Mouse (Mus musculus) olfactory bulb, adult 2 months (tissue): ENCODE measurements around the gene Lef1. TPM values are rescaled to one million over a fixed set of nuclear protein-coding genes. Genes with fewer than 3 reads are reported as not detected.

Experiments
- H3K27ac ChIP-seq: fragments of 200-500 bp; 2 replicates; pipeline ENCODE4 v1.5.1; 2012; ENCODE audit warnings: low read depth, low read length; ENCODE audit not compliant: insufficient read depth
- H3K4me1 ChIP-seq: fragments of 200-500 bp; 2 replicates; pipeline ENCODE4 v1.6.1; 2012; ENCODE audit warnings: low read length; ENCODE audit not compliant: control insufficient read depth, insufficient read depth
- H3K4me3 ChIP-seq: fragments of 200-500 bp; 2 replicates; pipeline ENCODE4 v1.5.1; 2012; ENCODE audit warnings: mild to moderate bottlenecking, low read depth, low read length, moderate library complexity; ENCODE audit not compliant: insufficient read depth
- CTCF ChIP-seq: fragments of 200-500 bp; IDR thresholded peaks from 2 replicates; pipeline ENCODE4 v1.5.1; 2012; ENCODE audit warnings: low read depth, mild to moderate bottlenecking, low read length, moderate library complexity; ENCODE audit not compliant: insufficient read depth
- POLR2A ChIP-seq: fragments of 200-500 bp; IDR thresholded peaks from 2 replicates; pipeline ENCODE4 v1.6.1; 2012; ENCODE audit warnings: mild to moderate bottlenecking, low read depth, low read length, moderate library complexity; ENCODE audit not compliant: insufficient read depth
- WGBS: fragments of 180-500 bp; shearing (Covaris S2); methylation state at CpG from one replicate; pipeline ENCODE4 v1.1.7; 2018; 5-methylcytosine and 5-hydroxymethylcytosine counted together
- polyA plus RNA-seq: library from polyadenylated mRNA; stranded (reverse); fragments of >200 nt; gene quantifications from 2 replicates; pipeline ENCODE4 v1.2.4, GENCODE M21; 2012; ENCODE audit warnings: low replicate concordance; ENCODE audit not compliant: missing spikeins, insufficient read depth, insufficient read length

The Lef1 gene
- 238 TPM in 1 of 2 replicates, not detected in the other for polyA plus RNA-seq

DNA sequence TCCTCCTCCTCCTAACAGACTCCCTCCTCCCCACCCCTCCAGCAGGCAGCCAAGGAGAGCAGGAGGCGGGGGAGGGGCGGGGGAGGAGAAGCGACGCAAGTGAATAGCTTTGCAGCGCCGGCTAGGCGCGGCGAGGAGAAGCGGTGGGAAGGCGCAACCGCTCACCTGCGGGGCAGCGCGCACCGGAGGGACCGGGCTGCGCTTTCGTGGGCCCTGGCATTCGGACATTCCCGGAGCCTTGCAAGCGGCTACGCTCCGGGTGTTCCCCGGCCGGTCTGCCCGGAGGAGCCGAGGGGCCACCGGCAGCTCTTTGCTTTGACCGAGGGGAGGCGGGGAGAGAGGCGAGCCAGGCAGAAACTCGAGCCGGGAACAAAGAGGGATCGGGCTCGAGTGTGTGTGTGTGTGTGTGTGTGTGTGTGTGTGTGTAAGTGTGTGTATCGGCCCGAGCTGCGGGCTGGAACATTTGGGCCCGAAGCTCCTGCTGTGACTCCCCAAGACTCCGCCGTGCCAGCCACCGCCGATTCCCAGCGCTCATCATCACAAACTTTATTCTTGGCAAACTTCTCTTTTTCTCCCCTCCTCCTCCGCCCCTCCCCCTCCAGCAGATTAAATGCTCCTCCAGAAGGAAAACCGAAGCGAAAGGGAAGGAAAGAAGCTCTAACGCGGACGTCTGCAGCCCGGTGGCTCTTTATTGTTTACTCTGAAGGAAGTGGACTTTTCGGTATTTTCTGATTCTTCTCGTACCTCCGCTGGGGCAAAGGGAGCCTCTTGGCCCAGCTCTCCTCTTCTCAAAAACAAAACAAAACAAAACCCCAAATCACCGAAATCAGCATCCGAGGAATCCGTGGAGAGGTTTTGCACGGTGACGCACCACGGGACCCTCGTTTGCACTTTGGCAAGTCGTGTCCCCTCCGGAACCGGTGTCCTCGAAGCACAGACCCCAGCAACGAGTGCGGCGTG is at the start of gene Lef1:
TSS of gene Lef1 (plus strand) at position 281 of the 960 bp plus-strand sequence.
- under 1% methylated on average over 66 of the region's 69 CpGs for WGBS
- H3K4me1 ChIP-seq = peaks cover 35% of the 10 kb centered on the region
- H3K4me3 ChIP-seq = peak within 1 kb of the TSS; percentile 40
- no peak for TF ChIP-seq POLR2A
- no peak for TF ChIP-seq CTCF
- no peak within 1 kb of the TSS for H3K27ac ChIP-seq

- TF ChIP-seq CTCF = no peak
- no peak for TF ChIP-seq POLR2A
- H3K4me3 ChIP-seq = no peak overlapping the region
- H3K4me1 ChIP-seq = no peaks in the 10 kb centered on the region
- WGBS = 88% methylated on average over 9 of the region's 9 CpGs
- no peak overlapping the region for H3K27ac ChIP-seq
These were observed 45.3 kb upstream of the Lef1 start for GRCm38 (mm10) chr3:131065001-131065400.

DNA sequence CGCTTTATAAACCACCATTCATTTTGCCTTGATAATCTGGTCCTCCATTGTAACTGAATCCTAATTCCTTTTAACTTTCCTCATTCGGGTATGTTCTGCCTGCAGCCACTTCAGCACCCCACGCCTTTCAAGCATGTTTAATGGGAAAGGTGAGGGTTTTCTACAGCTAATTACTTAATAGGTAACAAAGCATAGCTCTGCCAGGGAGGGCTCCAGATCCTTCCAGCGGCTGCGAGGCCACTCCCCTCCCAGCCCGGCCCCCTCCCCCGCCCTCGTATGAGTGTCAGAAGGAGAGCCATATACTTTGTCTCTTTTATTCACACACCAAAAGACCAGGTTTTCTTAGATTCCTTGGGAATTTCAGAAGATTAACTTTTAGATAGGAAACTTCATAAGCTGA is 44.1 kb upstream of the Lef1 start:
- Histone ChIP-seq H3K4me3 (no peak overlapping the region), H3K4me1 (no peaks in the 10 kb centered on the region), H3K27ac (no peak overlapping the region)
- WGBS = 32% methylated on average over 8 of the region's 8 CpGs
- TF ChIP-seq CTCF (no peak), POLR2A (no peak)

DNA sequence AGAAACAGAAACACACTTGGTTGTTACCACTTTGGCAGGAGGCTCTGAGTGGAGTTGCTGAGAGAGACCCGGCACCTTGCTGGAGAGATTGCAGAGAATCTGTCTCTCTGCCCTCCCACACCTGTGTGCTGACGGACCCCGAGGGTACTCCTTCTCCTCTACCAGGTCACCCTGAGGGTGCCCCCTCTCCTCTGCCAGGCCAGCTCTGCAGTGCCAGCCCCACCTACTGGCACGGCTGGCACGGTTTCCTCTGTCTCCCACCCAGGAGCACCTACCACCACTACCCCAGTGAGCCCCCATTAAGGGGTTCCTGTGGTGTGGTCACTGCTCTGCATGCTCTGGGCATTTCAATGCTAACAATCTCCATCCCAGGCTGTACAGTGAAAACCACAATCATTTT is 42.3 kb upstream of the Lef1 start:
- H3K4me1 ChIP-seq = no peaks in the 10 kb centered on the region
- no peak overlapping the region for H3K4me3 ChIP-seq
- TF ChIP-seq CTCF (no peak), POLR2A (no peak)
- WGBS = 90% methylated on average over 5 of the region's 5 CpGs
- H3K27ac ChIP-seq = no peak overlapping the region

GRCm38 (mm10) chr3:131070210-131070609 is 40.1 kb upstream of the Lef1 start:
- Histone ChIP-seq H3K4me3 (no peak overlapping the region), H3K27ac (no peak overlapping the region), H3K4me1 (no peaks in the 10 kb centered on the region)
- WGBS = 75% methylated on average over 7 of the region's 7 CpGs
- TF ChIP-seq CTCF = no peak
- TF ChIP-seq POLR2A = no peak

GRCm38 (mm10) chr3:131072661-131073060 is 37.6 kb upstream of the Lef1 start:
- TF ChIP-seq CTCF (no peak), POLR2A (no peak)
- WGBS = 36% methylated on average over 4 of the region's 4 CpGs
- Histone ChIP-seq H3K4me3 (no peak overlapping the region), H3K4me1 (no peaks in the 10 kb centered on the region), H3K27ac (no peak overlapping the region)

GRCm38 (mm10) chr3:131073946-131074345 is 36.3 kb upstream of the Lef1 start:
- TF ChIP-seq CTCF = no peak
- TF ChIP-seq POLR2A = no peak
- H3K4me3 ChIP-seq = no peak overlapping the region
- no peak overlapping the region for H3K27ac ChIP-seq
- WGBS = 91% methylated on average over 4 of the region's 4 CpGs
- no peaks in the 10 kb centered on the region for H3K4me1 ChIP-seq

DNA sequence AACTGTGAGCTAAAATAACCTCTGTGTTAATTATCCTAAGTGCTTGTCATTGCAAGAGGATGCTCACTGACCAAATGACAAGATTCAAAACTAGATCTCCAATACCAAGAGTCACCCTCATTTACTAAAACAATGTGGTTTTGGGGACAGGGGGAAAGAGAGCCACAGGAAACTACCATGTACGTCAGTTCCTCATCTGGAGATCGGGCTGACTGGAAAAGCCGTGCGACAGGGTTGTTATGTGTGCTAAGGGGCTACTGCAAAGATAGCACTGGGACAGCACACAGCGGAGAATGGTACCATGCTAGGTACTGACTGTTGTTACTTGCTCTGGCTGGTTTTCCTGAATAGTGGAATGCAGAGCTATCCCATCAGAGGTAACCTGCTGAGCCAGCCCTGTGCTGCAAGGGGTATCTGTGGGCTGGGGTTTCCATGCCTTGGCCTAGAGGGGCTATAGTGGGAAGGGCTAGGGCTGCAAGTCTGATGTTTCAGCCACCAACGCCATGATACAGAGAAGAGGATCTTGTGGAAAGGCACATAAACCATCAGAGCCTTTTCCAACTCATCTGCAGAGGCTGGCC is 32.1 kb upstream of the Lef1 start:
- no peak overlapping the region for H3K27ac ChIP-seq
- no peak for TF ChIP-seq POLR2A
- TF ChIP-seq CTCF = no peak
- no peak overlapping the region for H3K4me3 ChIP-seq
- 94% methylated on average over 6 of the region's 6 CpGs for WGBS
- H3K4me1 ChIP-seq = no peaks in the 10 kb centered on the region

DNA sequence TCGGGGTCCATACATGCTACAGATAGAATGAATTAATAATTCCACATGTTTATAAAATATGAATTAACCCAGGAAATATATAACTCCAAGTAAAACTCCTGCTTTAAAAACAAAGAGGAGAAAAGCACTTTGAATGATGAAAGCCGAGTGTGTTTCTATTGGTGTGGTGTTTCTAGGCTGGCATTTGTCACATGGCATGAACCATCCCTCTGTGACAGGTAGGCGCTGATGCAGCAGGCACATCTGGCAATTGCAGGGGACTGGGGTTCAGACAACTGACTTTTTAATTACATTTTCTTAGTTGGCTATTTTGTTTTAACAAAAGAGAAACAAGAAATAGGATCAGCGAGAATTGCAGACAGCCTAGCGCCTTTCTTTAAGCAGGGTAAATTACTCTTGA is 31.6 kb upstream of the Lef1 start:
- no peaks in the 10 kb centered on the region for H3K4me1 ChIP-seq
- H3K4me3 ChIP-seq = no peak overlapping the region
- H3K27ac ChIP-seq = no peak overlapping the region
- no peak for TF ChIP-seq POLR2A
- TF ChIP-seq CTCF = no peak
- WGBS = 46% methylated on average over 5 of the region's 5 CpGs
